Mouse (Mus musculus) neural tube, embryonic 12.5 days (tissue): ENCODE measurements around the gene Krt6a. TPM values are rescaled to one million over a fixed set of nuclear protein-coding genes. Genes with fewer than 3 reads are reported as not detected.

Experiments used
- ATAC-seq: fragments of 200-750 bp; cut with Nextera tagmentation; 2 replicates; pipeline ENCODE4 v1.8.0; 2017; ENCODE audit warnings: low read depth, mild to moderate bottlenecking, moderate TSS enrichment, moderate library complexity; ENCODE audit not compliant: low FRiP score
- H3K27ac ChIP-seq: fragments of 300-500 bp; sonication (generic); 2 replicates; pipeline ENCODE4 v1.5.1; 2016
- H3K27me3 ChIP-seq: fragments of 300-500 bp; sonication (generic); replicated peaks from 2 replicates; pipeline ENCODE4 v1.6.1; 2016; ENCODE audit warnings: mild to moderate bottlenecking
- H3K36me3 ChIP-seq: fragments of 300-500 bp; sonication (generic); 2 replicates; pipeline ENCODE4 v1.6.1; 2016; ENCODE audit warnings: mild to moderate bottlenecking
- H3K4me1 ChIP-seq: fragments of 300-500 bp; sonication (generic); 2 replicates; pipeline ENCODE4 v1.6.1; 2016
- H3K4me2 ChIP-seq: fragments of 300-500 bp; sonication (generic); replicated peaks from 2 replicates; pipeline ENCODE4 v1.6.1; 2016; ENCODE audit warnings: mild to moderate bottlenecking
- H3K4me3 ChIP-seq: fragments of 300-500 bp; sonication (generic); 2 replicates; pipeline ENCODE4 v1.5.1; 2016
- H3K9ac ChIP-seq: fragments of 300-500 bp; sonication (generic); 2 replicates; pipeline ENCODE4 v1.6.1; 2016; ENCODE audit warnings: mild to moderate bottlenecking
- H3K9me3 ChIP-seq: fragments of 300-500 bp; sonication (generic); 2 replicates; pipeline ENCODE4 v1.6.1; 2016; ENCODE audit warnings: mild to moderate bottlenecking
- WGBS: fragments of 180-500 bp; shearing (Covaris S2); methylation state at CpG from one replicate; pipeline ENCODE4 v1.1.7; 2016; 5-methylcytosine and 5-hydroxymethylcytosine counted together
- polyA plus RNA-seq: library from polyadenylated mRNA; unstranded; fragments of >200 nt; fragmentation: Nextera tagmentation; extraction: Ambion mirVana; gene quantifications from 2 replicates; pipeline ENCODE4 v1.2.1, GENCODE M21; 2016

Gene Krt6a
- 0.08 TPM in 1 of 2 replicates, not detected in the other for polyA plus RNA-seq

DNA sequence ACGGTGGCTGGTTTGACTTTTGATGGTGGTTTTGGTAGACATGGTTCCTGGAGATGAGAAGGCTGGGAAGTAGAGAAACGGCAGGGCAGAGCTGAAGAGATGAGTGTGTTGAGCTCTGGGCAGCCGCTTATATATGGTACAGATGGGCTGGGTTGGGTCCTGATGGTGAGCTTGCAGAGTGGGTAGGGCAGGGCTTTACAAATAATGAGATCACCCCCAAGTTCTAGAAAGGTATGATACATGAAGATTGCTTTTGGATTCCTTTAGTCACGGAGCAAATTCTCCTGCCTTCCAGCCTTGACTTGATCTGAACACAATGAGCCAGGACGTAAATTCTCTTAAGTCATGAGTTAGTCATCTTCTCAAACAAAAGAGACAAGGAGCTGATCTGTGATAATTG is at the start of gene Krt6a:
Gene Krt6a (minus strand): TSS at position 101 of the 400 bp plus-strand sequence.
- no peak within 1 kb of the TSS for H3K9ac ChIP-seq
- no peak within 1 kb of the TSS for H3K27ac ChIP-seq
- H3K36me3 ChIP-seq: no peaks in the 10 kb centered on the region
- WGBS: 87% methylated on average over 5 of the region's 5 CpGs
- no peak within 1 kb of the TSS for H3K4me3 ChIP-seq
- H3K4me1 ChIP-seq: no peaks in the 10 kb centered on the region
- no peak within 1 kb of the TSS for H3K4me2 ChIP-seq
- no peaks in the 10 kb centered on the region for H3K9me3 ChIP-seq
- no peak for ATAC-seq
- H3K27me3 ChIP-seq: no peaks in the 10 kb centered on the region

DNA sequence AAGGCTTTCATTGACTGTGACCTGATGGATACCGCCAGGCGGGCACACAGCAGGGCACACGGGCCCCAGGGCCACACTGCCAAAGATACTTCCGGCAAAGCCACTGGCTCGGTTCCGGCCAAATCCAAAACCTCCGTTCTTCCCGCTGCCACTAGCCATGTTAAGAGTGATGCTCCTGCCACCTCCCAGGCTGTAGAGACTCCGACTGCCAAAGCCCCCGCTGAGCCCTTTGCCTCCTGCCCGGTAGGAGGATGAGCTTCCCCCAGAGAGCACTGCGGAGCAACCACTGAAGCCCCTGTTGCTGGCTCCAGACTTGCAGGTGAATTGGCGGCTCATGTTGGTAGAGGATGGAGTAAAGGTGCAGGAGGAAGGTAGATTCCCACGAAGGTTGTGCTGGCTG is 48.6 kb upstream of the Krt6a start, which contains the start of gene Krt71:
Gene Krt71 (minus strand): TSS at position 399 of the 400 bp plus-strand sequence.
- Histone ChIP-seq H3K27ac (no peak within 1 kb of the TSS), H3K4me1 (no peaks in the 10 kb centered on the region), H3K36me3 (no peaks in the 10 kb centered on the region), H3K9ac (no peak within 1 kb of the TSS), H3K4me2 (no peak within 1 kb of the TSS), H3K27me3 (0 out of 2 replicates have a peak, but pooled peaks cover 4% of the 10 kb centered on the region), H3K4me3 (no peak within 1 kb of the TSS), H3K9me3 (no peaks in the 10 kb centered on the region)
- WGBS: 55% methylated on average over 14 of the region's 14 CpGs
- no peak for ATAC-seq

DNA sequence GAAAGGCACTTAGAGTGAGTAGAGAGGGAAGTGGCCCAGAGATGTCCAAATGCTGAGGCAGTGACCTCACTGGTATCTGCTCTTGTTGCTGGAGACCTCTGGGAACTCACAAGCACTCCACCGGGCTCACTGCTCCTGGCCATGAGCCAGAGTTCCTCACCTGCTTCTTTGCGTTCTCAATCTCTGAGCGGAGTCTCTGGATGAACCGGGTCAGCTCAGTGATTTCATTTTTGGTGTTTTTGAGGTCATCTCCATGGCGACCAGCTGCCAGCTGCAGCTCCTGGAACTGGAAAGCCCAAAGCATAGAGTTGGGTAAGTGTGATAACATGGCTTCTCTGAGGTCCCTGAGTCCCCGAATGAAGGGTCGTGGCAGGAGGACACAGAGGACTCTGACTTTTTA is 43.7 kb upstream of the Krt6a start:
- 81% methylated on average over 7 of the region's 7 CpGs for WGBS
- no peak for ATAC-seq
- no peaks in the 10 kb centered on the region for H3K9me3 ChIP-seq

DNA sequence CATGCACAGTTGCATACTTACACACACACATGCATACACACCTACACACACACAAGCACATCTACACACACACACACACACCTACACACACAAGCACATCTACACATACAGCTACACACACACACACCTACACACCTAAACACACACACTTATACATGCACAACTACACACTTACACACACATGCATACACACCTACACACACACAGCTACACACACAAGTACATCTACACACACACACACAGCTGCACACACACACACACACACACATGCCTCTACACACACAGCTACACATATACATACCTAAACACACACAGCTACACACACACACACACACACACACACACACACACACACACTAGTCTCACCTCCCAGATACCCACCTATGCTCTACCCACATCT is 36.5 kb upstream of the Krt6a start:
- Histone ChIP-seq H3K9ac (no peak overlapping the region), H3K36me3 (no peaks in the 10 kb centered on the region), H3K4me2 (no peak overlapping the region), H3K27ac (no peak overlapping the region), H3K4me3 (no peak overlapping the region), H3K9me3 (no peaks in the 10 kb centered on the region), H3K4me1 (no peaks in the 10 kb centered on the region), H3K27me3 (no peaks in the 10 kb centered on the region)
- no peak for ATAC-seq

More for the DNA sequence above, 43.7 kb upstream of the Krt6a start:
- Histone ChIP-seq H3K4me3 (no peak overlapping the region), H3K4me1 (no peaks in the 10 kb centered on the region), H3K27me3 (0 out of 2 replicates have a peak, but pooled peaks cover 4% of the 10 kb centered on the region), H3K9ac (no peak overlapping the region), H3K27ac (no peak overlapping the region), H3K4me2 (no peak overlapping the region), H3K36me3 (no peaks in the 10 kb centered on the region)

DNA sequence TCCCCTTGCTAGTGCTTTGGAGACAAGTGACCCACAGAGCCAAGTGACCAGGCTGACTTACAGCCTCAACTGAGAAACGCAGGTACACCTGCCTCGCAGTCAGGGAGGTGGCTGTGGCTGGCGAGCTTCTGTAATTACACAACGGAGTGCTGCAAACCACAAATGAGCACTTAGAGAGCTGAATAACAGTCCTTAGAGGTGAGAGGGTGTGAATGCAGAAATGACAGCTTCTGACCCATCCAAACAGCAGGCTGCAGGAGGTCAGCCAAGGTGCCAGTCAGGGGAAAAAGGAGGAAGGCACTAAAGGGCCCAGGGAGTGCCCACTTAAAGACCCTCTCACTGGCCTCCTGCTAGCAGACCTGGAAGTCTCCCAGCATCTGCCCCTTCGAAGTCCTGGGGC is 30.6 kb upstream of the Krt6a start:
- no peaks in the 10 kb centered on the region for H3K36me3 ChIP-seq
- H3K9ac ChIP-seq: no peak overlapping the region
- no peaks in the 10 kb centered on the region for H3K9me3 ChIP-seq
- no peak for ATAC-seq
- H3K27me3 ChIP-seq: no peaks in the 10 kb centered on the region
- H3K27ac ChIP-seq: no peak overlapping the region
- H3K4me2 ChIP-seq: no peak overlapping the region
- WGBS: 62% methylated on average over 5 of the region's 5 CpGs
- no peaks in the 10 kb centered on the region for H3K4me1 ChIP-seq
- no peak overlapping the region for H3K4me3 ChIP-seq

DNA sequence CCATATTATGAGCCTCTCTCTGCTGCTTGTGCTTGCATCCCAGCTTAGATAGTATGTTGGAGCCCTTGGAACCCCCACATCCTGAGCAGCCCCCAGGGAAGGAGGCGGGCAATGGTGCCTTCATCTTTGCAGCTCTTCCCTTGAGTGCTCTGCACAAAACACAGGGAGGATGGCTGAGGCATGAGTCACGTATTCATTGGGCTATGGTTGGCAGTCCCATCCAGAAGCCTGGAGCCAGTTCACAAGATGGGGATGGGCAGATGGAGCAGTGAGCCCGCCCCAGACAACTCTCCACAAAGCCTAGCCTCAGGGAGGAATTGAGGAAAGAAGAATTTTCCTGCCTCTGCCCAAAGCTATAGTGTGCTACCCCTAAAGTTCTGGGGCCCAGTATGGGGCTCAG is 21.7 kb upstream of the Krt6a start:
- H3K4me3 ChIP-seq: no peak overlapping the region
- H3K36me3 ChIP-seq: no peaks in the 10 kb centered on the region
- 80% methylated on average over 3 of the region's 3 CpGs for WGBS
- H3K27me3 ChIP-seq: no peaks in the 10 kb centered on the region
- no peak overlapping the region for H3K27ac ChIP-seq
- H3K9me3 ChIP-seq: no peaks in the 10 kb centered on the region
- no peak overlapping the region for H3K4me2 ChIP-seq
- no peak overlapping the region for H3K9ac ChIP-seq
- H3K4me1 ChIP-seq: no peaks in the 10 kb centered on the region
- no peak for ATAC-seq

DNA sequence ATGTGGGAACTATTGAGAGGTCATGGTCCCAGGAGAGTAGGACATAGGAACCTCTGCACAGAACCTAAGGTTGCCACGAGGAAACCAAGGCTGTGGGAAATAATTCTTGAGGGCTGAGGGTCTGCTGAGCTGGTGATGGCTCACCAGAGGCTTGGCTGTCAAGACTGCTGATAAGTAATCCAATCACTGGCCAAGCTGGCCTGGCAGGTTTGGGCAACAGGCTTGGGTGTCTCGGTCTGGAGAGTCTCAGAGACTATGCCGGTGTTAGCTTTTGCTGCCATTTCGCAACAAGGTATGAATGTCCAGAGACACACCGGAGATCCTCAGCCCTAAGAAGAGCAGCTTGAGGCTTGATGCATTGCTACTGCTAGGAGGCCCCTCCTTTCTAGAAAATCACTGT is 20.2 kb upstream of the Krt6a start:
- Histone ChIP-seq H3K9ac (no peak overlapping the region), H3K4me3 (no peak overlapping the region), H3K4me1 (no peaks in the 10 kb centered on the region), H3K4me2 (no peak overlapping the region), H3K9me3 (no peaks in the 10 kb centered on the region), H3K27me3 (0 out of 2 replicates have a peak, but pooled peaks cover under 1% of the 10 kb centered on the region), H3K36me3 (no peaks in the 10 kb centered on the region), H3K27ac (no peak overlapping the region)
- 92% methylated on average over 5 of the region's 5 CpGs for WGBS
- ATAC-seq: no peak

DNA sequence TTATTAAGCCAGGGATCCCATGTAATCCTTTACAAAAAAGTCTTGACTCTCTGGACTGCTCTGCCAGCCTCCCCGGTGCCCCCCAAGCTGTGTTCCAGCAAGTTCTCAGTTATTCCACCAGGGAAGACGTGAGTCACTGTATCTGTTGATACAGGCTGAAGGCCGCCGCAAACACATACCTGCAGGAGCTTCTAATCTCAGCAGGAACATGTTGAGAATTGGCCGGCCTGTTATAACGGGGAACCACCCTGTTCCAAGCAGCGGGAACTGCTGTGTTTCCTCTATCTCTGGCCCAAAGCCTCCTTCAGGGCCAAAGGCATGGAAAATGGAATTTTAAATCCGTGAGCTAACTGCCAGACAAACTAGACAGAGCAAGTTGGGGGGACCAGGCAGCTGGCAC is 19.6 kb upstream of the Krt6a start:
- H3K36me3 ChIP-seq: no peaks in the 10 kb centered on the region
- no peaks in the 10 kb centered on the region for H3K9me3 ChIP-seq
- WGBS: 82% methylated on average over 8 of the region's 8 CpGs
- no peak overlapping the region for H3K9ac ChIP-seq
- H3K27ac ChIP-seq: no peak overlapping the region
- ATAC-seq: no peak
- H3K4me1 ChIP-seq: no peaks in the 10 kb centered on the region
- no peak overlapping the region for H3K4me2 ChIP-seq
- no peak overlapping the region for H3K4me3 ChIP-seq
- 0 out of 2 replicates have a peak, but pooled peaks cover 3% of the 10 kb centered on the region for H3K27me3 ChIP-seq

DNA sequence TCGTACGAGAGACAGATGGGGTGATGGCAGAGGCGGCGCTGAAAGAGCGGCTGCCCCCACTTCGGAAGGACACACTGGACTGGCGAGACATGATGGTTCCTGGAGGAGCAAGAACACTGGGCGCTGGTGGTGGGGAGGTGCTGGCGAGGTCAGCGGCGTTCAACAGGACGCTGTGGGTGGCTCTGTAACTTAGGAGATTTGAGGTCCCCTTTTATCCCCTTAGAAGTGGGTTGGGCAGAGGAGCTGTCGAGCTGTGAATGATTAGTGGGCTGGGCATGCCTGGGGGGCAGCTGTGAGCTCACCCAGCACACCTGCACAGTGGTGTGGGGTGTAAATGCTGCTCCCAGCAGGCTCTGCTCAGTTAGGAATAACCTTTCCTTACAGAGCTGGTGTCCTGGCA is 18.6 kb upstream of the Krt6a start, which contains the start of gene Krt5:
Gene Krt5 (minus strand): TSS at position 179 of the 400 bp plus-strand sequence.
- no peaks in the 10 kb centered on the region for H3K9me3 ChIP-seq
- no peak within 1 kb of the TSS for H3K27ac ChIP-seq
- no peaks in the 10 kb centered on the region for H3K36me3 ChIP-seq
- 0 out of 2 replicates have a peak, but pooled peaks cover 3% of the 10 kb centered on the region for H3K27me3 ChIP-seq
- WGBS: 67% methylated on average over 13 of the region's 13 CpGs
- H3K4me1 ChIP-seq: no peaks in the 10 kb centered on the region
- no peak for ATAC-seq
- H3K9ac ChIP-seq: no peak within 1 kb of the TSS
- no peak within 1 kb of the TSS for H3K4me3 ChIP-seq
- H3K4me2 ChIP-seq: no peak within 1 kb of the TSS

DNA sequence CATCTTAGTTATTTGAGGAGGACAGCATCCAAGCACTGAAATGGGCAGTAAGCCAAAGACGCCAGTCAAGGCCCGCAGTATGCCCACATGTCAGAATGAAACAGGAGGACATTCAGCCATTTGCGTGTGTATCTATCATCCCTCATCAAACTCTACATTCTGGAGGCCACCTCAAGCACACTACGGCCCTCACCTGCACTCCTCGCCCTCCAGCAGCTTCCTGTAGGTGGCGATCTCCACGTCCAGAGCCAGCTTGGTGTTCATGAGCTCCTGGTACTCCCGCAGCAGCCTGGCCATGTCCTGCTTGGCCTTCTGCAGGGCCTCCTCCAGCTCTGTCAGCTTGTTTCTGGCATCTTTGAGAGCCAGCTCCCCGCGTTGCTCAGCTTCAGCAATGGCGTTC is 14.6 kb upstream of the Krt6a start:
- Histone ChIP-seq H3K27me3 (0 out of 2 replicates have a peak, but pooled peaks cover 3% of the 10 kb centered on the region), H3K27ac (no peak overlapping the region), H3K4me1 (no peaks in the 10 kb centered on the region), H3K4me2 (no peak overlapping the region), H3K9ac (no peak overlapping the region), H3K36me3 (no peaks in the 10 kb centered on the region), H3K9me3 (no peaks in the 10 kb centered on the region), H3K4me3 (no peak overlapping the region)
- ATAC-seq: no peak
- 75% methylated on average over 11 of the region's 11 CpGs for WGBS

DNA sequence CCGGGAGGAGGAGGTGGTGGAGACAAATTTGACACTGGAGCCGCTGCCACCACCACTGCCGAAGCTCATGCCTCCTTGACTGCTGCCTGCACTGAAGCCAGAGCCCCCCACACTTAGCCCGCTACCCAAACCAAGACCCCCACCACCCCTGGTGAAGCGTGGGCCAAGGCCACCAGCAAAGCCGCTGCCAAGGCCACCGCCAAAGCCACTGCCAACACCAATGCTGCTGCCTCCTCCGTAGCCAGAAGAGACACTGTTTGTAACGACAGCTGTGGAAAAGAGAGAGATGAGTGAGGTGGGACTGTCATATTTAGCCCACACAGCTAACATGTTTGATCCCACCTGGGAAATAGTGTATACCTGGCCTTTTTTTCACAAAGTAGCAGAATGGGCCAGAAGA is 13.3 kb upstream of the Krt6a start:
- H3K4me1 ChIP-seq: no peaks in the 10 kb centered on the region
- H3K4me2 ChIP-seq: no peak overlapping the region
- 90% methylated on average over 9 of the region's 9 CpGs for WGBS
- H3K36me3 ChIP-seq: no peaks in the 10 kb centered on the region
- no peak overlapping the region for H3K4me3 ChIP-seq
- H3K27ac ChIP-seq: no peak overlapping the region
- 0 out of 2 replicates have a peak, but pooled peaks cover 3% of the 10 kb centered on the region for H3K27me3 ChIP-seq
- no peak for ATAC-seq
- H3K9me3 ChIP-seq: no peaks in the 10 kb centered on the region
- H3K9ac ChIP-seq: no peak overlapping the region

DNA sequence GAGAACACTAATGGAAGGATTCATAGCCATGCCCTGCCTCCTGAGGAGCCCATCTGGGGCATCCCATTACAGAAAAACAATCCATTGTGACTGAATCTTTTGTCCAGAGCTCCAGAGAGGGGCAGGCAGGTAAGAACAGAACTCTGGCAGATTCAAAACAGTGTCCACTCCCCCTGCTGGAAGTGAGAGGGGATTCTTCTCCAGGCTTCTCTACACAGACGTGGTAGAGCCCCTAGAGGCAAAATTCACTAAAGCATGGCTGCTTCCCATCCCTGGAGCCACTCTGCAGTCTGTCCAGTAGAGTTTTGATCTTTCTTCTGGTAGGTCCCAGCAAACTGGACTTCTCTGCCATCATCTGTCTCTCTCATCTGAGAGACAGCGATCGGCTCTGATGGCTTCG is 10.0 kb upstream of the Krt6a start:
- WGBS: 69% methylated on average over 4 of the region's 4 CpGs
- Histone ChIP-seq H3K27me3 (no peaks in the 10 kb centered on the region), H3K4me2 (no peak overlapping the region), H3K9ac (no peak overlapping the region), H3K27ac (no peak overlapping the region), H3K4me1 (no peaks in the 10 kb centered on the region), H3K36me3 (no peaks in the 10 kb centered on the region), H3K9me3 (no peaks in the 10 kb centered on the region), H3K4me3 (no peak overlapping the region)
- no peak for ATAC-seq

DNA sequence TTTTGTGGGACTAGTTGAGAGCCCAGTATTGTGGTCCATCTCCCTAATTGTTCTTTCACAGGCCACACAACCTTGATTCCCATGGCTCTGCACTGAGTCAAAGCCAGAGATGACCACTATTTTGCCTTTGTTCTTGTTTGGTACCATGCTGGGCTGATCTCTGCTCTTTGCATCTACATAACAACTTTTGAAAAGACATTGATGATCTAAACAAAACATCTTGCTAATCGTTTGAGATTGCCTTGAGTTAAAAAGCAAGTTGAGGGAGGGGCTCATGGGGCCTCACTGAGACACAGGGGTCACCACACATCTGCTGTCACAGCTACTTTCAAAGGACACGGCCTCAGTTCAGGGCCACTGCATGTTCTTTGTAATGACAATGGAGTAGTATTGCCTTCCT is 8.3 kb upstream of the Krt6a start:
- no peak overlapping the region for H3K9ac ChIP-seq
- no peaks in the 10 kb centered on the region for H3K36me3 ChIP-seq
- no peaks in the 10 kb centered on the region for H3K9me3 ChIP-seq
- WGBS: 13% methylated on average over 2 of the region's 2 CpGs
- H3K27ac ChIP-seq: no peak overlapping the region
- H3K27me3 ChIP-seq: no peaks in the 10 kb centered on the region
- no peak overlapping the region for H3K4me2 ChIP-seq
- H3K4me1 ChIP-seq: no peaks in the 10 kb centered on the region
- no peak overlapping the region for H3K4me3 ChIP-seq
- ATAC-seq: no peak
